Mouse (Mus musculus) urinary bladder, postnatal 10 days (tissue): ENCODE data around the gene Schip1.

Experiments used
- DNase-seq: peaks from one replicate; pipeline ENCODE4 v3.0.0; 2022; ENCODE audit warnings: low spot score

The Schip1 gene

DNA sequence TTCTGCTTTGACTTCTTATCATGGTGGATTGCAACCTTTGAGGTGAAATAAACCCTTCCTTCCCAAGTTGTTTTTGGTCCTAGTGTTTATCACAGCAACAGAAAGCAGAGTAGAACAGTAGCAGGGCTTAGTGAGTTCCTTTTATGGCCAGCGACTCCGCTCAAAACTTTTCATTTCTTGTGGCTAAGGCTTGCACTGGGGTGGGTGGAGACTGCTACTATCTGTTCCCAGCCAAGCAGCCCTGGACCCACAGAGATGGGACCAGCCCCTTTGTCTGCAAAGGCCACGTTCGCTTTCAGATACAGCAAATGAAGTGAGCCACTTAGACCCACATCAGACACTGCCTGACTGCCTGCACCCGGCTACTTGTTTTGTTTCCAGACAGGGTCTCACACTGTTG is 446.3 kb downstream of the Schip1 start:
- DNase-seq: no peak

GRCm38 (mm10) chr3:68511744-68512143 is 447.1 kb downstream of the Schip1 start:
- no peak for DNase-seq

- DNase-seq: no peak
These were observed 447.7 kb downstream of the Schip1 start for GRCm38 (mm10) chr3:68512327-68512726.

DNA sequence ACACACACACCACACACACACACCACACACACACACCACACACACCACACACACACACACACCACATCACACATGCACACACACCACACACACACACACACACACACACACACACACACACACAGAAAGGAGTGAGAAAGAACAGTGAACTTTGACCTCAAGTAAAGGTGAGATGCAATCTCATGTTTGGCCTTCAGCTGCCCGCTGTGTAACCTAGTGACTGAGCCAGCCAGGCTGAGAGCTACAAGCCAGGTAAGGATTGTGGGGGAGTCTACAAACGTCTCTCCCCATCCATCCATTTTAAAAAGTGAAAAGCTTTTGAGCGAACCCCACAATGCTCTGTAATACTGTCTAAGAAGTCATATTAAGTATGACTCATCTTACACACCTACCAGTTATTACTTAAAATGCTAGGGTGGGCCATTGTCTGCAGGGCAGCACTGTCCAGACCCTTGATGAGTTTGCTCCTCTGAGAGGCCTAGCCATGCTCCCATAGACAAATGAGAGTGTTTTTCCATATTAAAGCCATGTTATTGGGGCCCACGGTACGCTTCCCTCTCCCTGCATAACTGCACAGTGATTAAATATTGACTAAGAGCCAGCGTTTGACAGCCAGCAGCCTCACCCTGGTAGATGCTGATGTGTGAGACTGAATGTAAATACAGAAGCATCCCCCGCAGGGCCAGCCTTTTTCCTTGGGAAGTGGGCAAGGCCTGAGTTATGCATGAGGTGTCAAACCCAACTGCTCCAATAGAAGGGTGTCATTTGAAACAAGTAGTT is 448.9 kb downstream of the Schip1 start:
- DNase-seq: no peak

DNA sequence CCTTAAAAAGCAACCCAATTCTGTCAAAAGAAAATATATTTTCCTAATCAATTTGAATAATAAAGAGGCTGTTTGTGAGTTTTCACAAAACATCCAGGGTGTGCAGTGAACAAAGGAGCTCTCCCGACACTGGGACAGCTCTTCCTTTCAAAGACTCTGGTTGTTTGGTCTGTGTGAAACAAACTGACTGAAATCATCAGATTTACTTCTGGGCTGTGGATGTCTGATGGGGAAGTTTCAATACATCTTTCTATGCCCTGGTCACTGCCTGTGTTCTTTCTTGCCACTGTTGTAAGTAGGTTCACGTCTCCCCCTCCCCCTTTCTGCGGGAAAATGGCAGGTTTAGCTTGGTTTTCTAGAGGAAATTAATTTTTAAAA is 449.5 kb downstream of the Schip1 start:
- no peak for DNase-seq

- DNase-seq: no peak
These were observed 450.1 kb downstream of the Schip1 start for GRCm38 (mm10) chr3:68514717-68515116.

DNA sequence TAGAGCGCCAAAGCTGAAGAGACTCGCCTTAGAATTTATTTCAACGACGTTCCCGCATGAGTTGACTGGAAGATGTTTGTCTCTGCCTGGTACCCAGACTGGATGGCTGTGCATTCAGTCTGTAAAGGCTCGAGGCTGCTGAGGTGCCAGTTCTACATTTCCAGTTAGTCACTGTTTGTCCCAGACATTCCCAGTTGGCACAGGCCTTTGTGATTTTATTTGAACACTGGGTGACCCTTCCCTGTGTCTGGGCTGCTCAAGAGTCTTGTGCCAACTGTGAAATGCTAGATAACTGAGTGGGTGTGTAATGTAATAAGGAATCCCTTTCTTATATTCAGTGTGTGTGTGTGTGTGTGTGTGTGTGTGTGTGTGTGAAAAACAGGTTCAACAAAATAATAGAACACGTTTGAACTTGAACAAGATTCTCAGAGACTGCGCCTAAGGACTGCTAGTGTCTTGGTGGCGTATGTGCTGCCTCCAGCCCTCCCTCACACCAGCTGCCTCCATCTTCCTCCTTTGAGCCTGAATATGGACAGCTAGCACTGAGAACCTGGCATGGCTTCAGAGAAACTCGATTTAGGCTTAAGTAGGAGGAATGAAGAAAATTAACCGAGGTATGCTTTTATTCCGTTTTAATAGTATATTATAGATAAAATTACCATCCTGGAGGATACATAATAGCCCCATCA is 451.9 kb downstream of the Schip1 start:
- DNase-seq: no peak

DNA sequence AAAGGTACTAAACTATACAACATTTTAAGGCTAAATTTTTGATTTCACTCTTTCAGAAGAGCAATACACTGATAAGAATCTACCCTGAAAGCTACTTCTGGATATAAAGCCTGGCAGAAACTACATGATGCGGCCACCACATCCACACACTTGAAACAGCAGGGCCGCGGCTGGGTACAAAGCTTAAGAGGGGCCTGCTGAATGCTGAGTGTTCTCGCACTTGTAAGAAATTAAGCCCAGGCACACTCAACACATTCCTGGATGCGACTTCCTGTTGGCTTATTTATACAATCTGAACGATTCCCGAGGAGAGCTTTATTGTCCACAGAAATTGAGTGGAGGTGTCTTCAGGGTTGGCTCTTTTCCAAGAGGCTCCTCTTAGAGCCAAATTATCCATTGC is 452.6 kb downstream of the Schip1 start:
- DNase-seq: no peak

DNA sequence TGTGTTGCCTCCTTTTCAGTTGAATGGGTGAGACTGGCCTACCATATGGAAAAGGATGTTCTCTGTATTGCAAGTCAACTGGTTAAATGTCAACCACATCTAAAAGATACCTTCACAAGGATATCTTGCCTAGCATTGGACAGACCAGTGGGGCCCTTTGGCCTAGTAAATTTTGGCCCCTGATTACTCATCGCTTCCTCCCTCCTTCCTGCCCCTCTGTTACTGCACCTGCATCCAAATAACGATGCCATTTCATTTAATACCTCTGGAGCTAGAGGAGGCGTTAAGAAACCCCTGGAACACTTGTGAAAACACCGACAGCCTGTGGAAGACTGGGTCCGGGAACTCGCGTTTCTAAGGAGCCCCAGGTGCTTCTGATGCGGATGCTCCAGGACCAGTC is 453.4 kb downstream of the Schip1 start:
- no peak for DNase-seq

- DNase-seq: no peak
These were observed 454.0 kb downstream of the Schip1 start for GRCm38 (mm10) chr3:68518586-68518985.

DNA sequence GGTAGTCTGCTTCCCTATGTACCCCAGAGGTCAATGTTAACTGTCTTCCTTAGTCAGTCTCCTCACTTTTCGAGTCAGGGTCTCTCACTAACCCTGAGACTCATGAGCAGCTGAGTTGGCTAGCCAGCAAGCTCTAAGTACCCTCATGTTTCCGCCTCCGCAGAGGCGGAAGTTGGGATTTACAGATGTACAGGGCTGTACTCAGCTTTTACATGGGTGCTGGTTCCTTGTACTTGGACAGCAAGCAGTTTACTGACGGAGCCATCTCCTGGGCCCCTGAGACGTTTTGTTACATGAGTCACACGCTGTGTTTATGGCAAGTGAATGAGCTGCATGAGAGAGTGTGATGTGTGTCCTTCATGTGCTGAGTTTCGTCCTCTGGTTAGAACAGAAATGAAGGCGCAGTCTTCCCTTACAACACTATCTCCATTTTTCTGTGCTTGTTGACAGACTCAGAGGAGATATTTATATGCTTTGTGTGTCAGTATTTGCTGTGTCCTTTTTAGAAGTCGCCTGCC is 460.8 kb downstream of the Schip1 start:
- DNase-seq: no peak

GRCm38 (mm10) chr3:68526416-68526815 is 461.8 kb downstream of the Schip1 start:
- no peak for DNase-seq

DNA sequence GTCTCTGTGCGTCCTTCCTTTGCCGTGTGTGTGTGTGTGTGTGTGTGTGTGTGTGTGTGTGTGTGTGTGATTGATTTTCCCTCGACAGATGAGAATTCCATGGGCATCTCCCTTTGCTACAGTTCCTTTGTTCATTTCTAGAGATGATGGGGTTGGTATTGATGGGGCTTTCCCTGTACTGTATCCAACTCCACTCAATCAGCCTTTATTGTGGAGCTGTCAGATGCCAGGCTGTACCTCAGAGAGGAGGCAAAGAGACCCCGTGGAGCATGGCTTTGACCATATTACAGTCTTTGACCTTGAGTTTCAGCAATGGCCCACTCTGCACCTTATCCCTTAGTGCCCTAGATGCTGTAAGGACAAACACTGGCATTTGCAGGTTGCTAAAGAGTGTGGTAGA is 462.6 kb downstream of the Schip1 start:
- DNase-seq: no peak

DNA sequence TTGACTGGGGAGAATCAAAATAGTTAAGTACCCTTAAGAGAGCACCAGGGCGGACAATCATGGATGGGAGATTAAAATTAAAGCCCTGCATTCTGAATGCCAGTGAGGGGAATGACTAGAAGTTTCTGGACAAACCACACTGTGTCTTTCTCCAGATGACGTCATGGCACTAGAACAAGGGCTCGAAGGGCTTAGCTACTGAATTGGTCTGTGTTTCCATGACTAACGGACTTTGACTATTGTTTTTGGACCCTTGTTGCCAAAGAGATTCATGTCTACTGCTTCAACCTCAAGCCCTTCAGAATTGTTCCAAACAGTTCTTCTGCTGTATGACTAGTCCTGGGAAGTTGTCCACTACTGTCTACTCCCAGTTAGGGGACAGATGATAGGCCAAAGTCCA is 467.3 kb downstream of the Schip1 start:
- DNase-seq: no peak

DNA sequence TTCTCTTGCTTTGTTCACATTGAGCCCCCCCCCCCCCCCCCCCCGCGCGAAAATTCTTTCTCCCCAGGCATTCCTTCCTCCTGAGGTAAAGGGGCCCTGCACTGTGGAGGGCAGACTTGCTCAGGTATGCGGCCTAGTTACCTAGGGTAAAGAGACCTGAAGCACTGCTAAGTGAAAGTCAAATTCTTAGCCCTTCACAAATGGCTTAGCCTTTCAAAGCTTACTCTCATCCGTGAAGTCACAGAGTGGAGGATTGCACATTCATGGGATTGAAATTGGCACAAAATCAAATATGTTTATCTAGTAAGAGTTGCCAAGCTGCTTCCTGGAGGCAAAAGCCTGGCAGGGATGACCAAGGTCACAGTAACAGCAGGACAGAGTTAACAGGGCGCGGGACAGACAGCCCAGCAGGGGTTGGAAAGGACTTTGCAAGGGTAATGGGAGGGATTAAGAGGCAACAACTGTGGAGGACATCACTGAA is 470.0 kb downstream of the Schip1 start:
- no peak for DNase-seq

GRCm38 (mm10) chr3:68535160-68535728 is 470.6 kb downstream of the Schip1 start:
- DNase-seq: no peak

DNA sequence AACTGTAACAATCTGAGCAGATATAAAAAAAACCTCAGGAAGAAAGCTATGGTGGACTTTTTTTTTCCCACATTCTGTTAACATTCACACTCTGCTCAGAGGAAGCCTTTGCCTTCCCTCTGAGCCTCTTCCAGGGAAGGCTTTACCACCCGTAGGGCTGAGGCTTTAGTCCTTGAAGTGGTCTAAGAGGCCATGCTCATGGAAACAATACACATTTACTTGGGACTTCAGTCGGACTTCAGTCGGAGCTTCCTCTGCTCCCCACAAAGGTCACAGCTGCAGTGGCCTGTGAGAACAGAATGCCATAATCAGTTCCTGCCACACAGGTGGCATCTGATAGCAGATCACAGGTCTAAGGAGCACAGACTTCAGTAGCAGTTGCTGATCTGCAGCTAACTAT is 471.5 kb downstream of the Schip1 start:
- no peak for DNase-seq

- no peak for DNase-seq
These were observed 477.1 kb downstream of the Schip1 start for GRCm38 (mm10) chr3:68541688-68542087.

GRCm38 (mm10) chr3:68542944-68543501 is 478.4 kb downstream of the Schip1 start:
- no peak for DNase-seq

- no peak for DNase-seq
These were observed 480.2 kb downstream of the Schip1 start for GRCm38 (mm10) chr3:68544811-68545210.

GRCm38 (mm10) chr3:68545898-68546297 is 481.3 kb downstream of the Schip1 start:
- no peak for DNase-seq

- DNase-seq: no peak
These were observed 490.6 kb downstream of the Schip1 start for GRCm38 (mm10) chr3:68555087-68555662.
